Mouse (Mus musculus): ENCODE measurements around the gene Gm20532. TPM values are rescaled to one million over a fixed set of nuclear protein-coding genes. Genes with fewer than 3 reads are reported as not detected.

Gm20532 gene
- polyA plus RNA-seq, 1 experiment from 2014 or later, result not detected

- Histone ChIP-seq H3K27me3 (ENCODE audit: control insufficient read depth, insufficient read depth, low read length) (no peaks in the 10 kb centered on the region), H3K4me3 (replicated peaks; ENCODE audit: low read length) (peak overlapping the region; percentile 67), H3K4me2 (ENCODE audit: low read depth, low read length) (peak overlapping the region; percentile 79; the same call in 1 of the 2 replicates), H3K27ac (ENCODE audit: low read length) (peak overlapping the region; percentile 14; the same call in 1 of the 2 replicates), H3K36me3 (ENCODE audit: control insufficient read depth, insufficient read depth, low read length) (peaks cover 3% of the 10 kb centered on the region; the same call in 1 of the 2 replicates), H3K9ac (ENCODE audit: low read length) (peak overlapping the region; percentile 53; the same call in 1 of the 2 replicates), H3K4me1 (ENCODE audit: control insufficient read depth, insufficient read depth, low read length) (peaks cover 6% of the 10 kb centered on the region; the same call in 1 of the 2 replicates), H3K9me3 (replicated peaks; ENCODE audit: control insufficient read depth, low read length) (no peaks in the 10 kb centered on the region)
- 39% methylated on average over 4 of the region's 4 CpGs for WGBS
- no peak for ATAC-seq (ENCODE audit: insufficient read depth, low FRiP score)
These were observed 2.1 kb downstream of the Gm20532 start for GRCm38 (mm10) chr2:26588573-26588972.

- Histone ChIP-seq H3K36me3 (ENCODE audit: control insufficient read depth, insufficient read depth, low read length) (peaks cover 3% of the 10 kb centered on the region; the same call in 1 of the 2 replicates), H3K9ac (ENCODE audit: low read length) (no peak overlapping the region), H3K4me2 (ENCODE audit: low read depth, low read length) (peak overlapping the region; percentile 79; the same call in 1 of the 2 replicates), H3K9me3 (replicated peaks; ENCODE audit: control insufficient read depth, low read length) (no peaks in the 10 kb centered on the region), H3K4me3 (replicated peaks; ENCODE audit: low read length) (peak overlapping the region; percentile 67; the same call in 1 of the 2 replicates), H3K27me3 (ENCODE audit: control insufficient read depth, insufficient read depth, low read length) (no peaks in the 10 kb centered on the region), H3K27ac (ENCODE audit: low read length) (peak overlapping the region; percentile 14; the same call in 1 of the 2 replicates), H3K4me1 (ENCODE audit: control insufficient read depth, insufficient read depth, low read length) (peaks cover 6% of the 10 kb centered on the region; the same call in 1 of the 2 replicates)
- ATAC-seq (ENCODE audit: insufficient read depth, low FRiP score), result no peak
- 87% methylated on average over 10 of the region's 10 CpGs for WGBS
These were observed 2.8 kb downstream of the Gm20532 start for GRCm38 (mm10) chr2:26589284-26589683.

- no peaks in the 10 kb centered on the region for H3K9me3 ChIP-seq (replicated peaks; ENCODE audit: control insufficient read depth, low read length)
- H3K36me3 ChIP-seq (ENCODE audit: control insufficient read depth, insufficient read depth, low read length), result peaks cover 8% of the 10 kb centered on the region; the same call in 1 of the 2 replicates
- H3K4me1 ChIP-seq (ENCODE audit: control insufficient read depth, insufficient read depth, low read length), result peaks cover 6% of the 10 kb centered on the region; the same call in 1 of the 2 replicates
- WGBS, result 88% methylated on average over 7 of the region's 7 CpGs
- H3K9ac ChIP-seq (ENCODE audit: low read length), result no peak overlapping the region; the same call in 1 of the 2 replicates
- no peak overlapping the region for H3K4me3 ChIP-seq (replicated peaks; ENCODE audit: low read length)
- H3K4me2 ChIP-seq (ENCODE audit: low read depth, low read length), result no peak overlapping the region
- no peak for ATAC-seq (ENCODE audit: insufficient read depth, low FRiP score)
- no peak overlapping the region for H3K27ac ChIP-seq (ENCODE audit: low read length)
- H3K27me3 ChIP-seq (ENCODE audit: control insufficient read depth, insufficient read depth, low read length), result no peaks in the 10 kb centered on the region
These were observed 3.8 kb downstream of the Gm20532 start for GRCm38 (mm10) chr2:26590282-26590681.

- H3K9ac ChIP-seq (ENCODE audit: low read length), result no peak overlapping the region; the same call in 1 of the 2 replicates
- H3K36me3 ChIP-seq (ENCODE audit: control insufficient read depth, insufficient read depth, low read length), result peaks cover 8% of the 10 kb centered on the region; the same call in 1 of the 2 replicates
- no peak overlapping the region for H3K27ac ChIP-seq (ENCODE audit: low read length)
- no peak overlapping the region for H3K4me3 ChIP-seq (replicated peaks; ENCODE audit: low read length)
- 91% methylated on average over 7 of the region's 7 CpGs for WGBS
- peaks cover 13% of the 10 kb centered on the region for H3K4me1 ChIP-seq (ENCODE audit: control insufficient read depth, insufficient read depth, low read length)
- no peak overlapping the region for H3K4me2 ChIP-seq (ENCODE audit: low read depth, low read length)
- H3K9me3 ChIP-seq (replicated peaks; ENCODE audit: control insufficient read depth, low read length), result no peaks in the 10 kb centered on the region
- no peak for ATAC-seq (ENCODE audit: insufficient read depth, low FRiP score)
- no peaks in the 10 kb centered on the region for H3K27me3 ChIP-seq (ENCODE audit: control insufficient read depth, insufficient read depth, low read length)
These were observed 4.5 kb downstream of the Gm20532 start for GRCm38 (mm10) chr2:26590962-26591361.

GRCm38 (mm10) chr2:26591416-26591815 is 5.0 kb downstream of the Gm20532 start:
- H3K27me3 ChIP-seq (ENCODE audit: control insufficient read depth, insufficient read depth, low read length), result no peaks in the 10 kb centered on the region
- H3K36me3 ChIP-seq (ENCODE audit: control insufficient read depth, insufficient read depth, low read length), result peaks cover 8% of the 10 kb centered on the region; the same call in 1 of the 2 replicates
- no peak for ATAC-seq (ENCODE audit: insufficient read depth, low FRiP score)
- WGBS, result 76% methylated on average over 12 of the region's 12 CpGs
- no peak overlapping the region for H3K4me3 ChIP-seq (replicated peaks; ENCODE audit: low read length)
- no peaks in the 10 kb centered on the region for H3K9me3 ChIP-seq (replicated peaks; ENCODE audit: control insufficient read depth, low read length)
- peaks cover 13% of the 10 kb centered on the region for H3K4me1 ChIP-seq (ENCODE audit: control insufficient read depth, insufficient read depth, low read length)
- no peak overlapping the region for H3K4me2 ChIP-seq (ENCODE audit: low read depth, low read length)
- H3K9ac ChIP-seq (ENCODE audit: low read length), result 0 out of 2 replicates have a peak overlapping the region, but pooled peaks have one; percentile 29
- no peak overlapping the region for H3K27ac ChIP-seq (ENCODE audit: low read length)

- H3K27me3 ChIP-seq (ENCODE audit: control insufficient read depth, insufficient read depth, low read length), result no peaks in the 10 kb centered on the region
- H3K9me3 ChIP-seq (replicated peaks; ENCODE audit: control insufficient read depth, low read length), result no peaks in the 10 kb centered on the region
- H3K27ac ChIP-seq (ENCODE audit: low read length), result no peak overlapping the region
- no peak for ATAC-seq (ENCODE audit: insufficient read depth, low FRiP score)
- H3K36me3 ChIP-seq (ENCODE audit: control insufficient read depth, insufficient read depth, low read length), result peaks cover 8% of the 10 kb centered on the region; the same call in 1 of the 2 replicates
- H3K9ac ChIP-seq (ENCODE audit: low read length), result no peak overlapping the region
- H3K4me2 ChIP-seq (ENCODE audit: low read depth, low read length), result no peak overlapping the region
- peaks cover 7% of the 10 kb centered on the region for H3K4me1 ChIP-seq (ENCODE audit: control insufficient read depth, insufficient read depth, low read length)
- no peak overlapping the region for H3K4me3 ChIP-seq (replicated peaks; ENCODE audit: low read length)
- WGBS, result 67% methylated on average over 9 of the region's 9 CpGs
These were observed 7.0 kb downstream of the Gm20532 start for GRCm38 (mm10) chr2:26593211-26594021.

GRCm38 (mm10) chr2:26594022-26594346 is 7.5 kb downstream of the Gm20532 start:
- H3K4me3 ChIP-seq (replicated peaks; ENCODE audit: low read length), result no peak overlapping the region
- H3K36me3 ChIP-seq (ENCODE audit: control insufficient read depth, insufficient read depth, low read length), result peaks cover 8% of the 10 kb centered on the region; the same call in 1 of the 2 replicates

GRCm38 (mm10) chr2:26594461-26594933 is 8.1 kb downstream of the Gm20532 start:
- no peak for ATAC-seq (ENCODE audit: insufficient read depth, low FRiP score)
- Histone ChIP-seq H3K36me3 (ENCODE audit: control insufficient read depth, insufficient read depth, low read length) (peaks cover 8% of the 10 kb centered on the region; the same call in 1 of the 2 replicates), H3K4me1 (ENCODE audit: control insufficient read depth, insufficient read depth, low read length) (peaks cover 7% of the 10 kb centered on the region), H3K9me3 (replicated peaks; ENCODE audit: control insufficient read depth, low read length) (no peaks in the 10 kb centered on the region), H3K4me3 (replicated peaks; ENCODE audit: low read length) (no peak overlapping the region), H3K9ac (ENCODE audit: low read length) (no peak overlapping the region), H3K4me2 (ENCODE audit: low read depth, low read length) (no peak overlapping the region), H3K27ac (ENCODE audit: low read length) (peak overlapping the region; percentile 77; the same call in 1 of the 2 replicates), H3K27me3 (ENCODE audit: control insufficient read depth, insufficient read depth, low read length) (no peaks in the 10 kb centered on the region)
- 81% methylated on average over 7 of the region's 7 CpGs for WGBS

More at GRCm38 (mm10) chr2:26594022-26594346, 7.5 kb downstream of the Gm20532 start:
- Histone ChIP-seq H3K27ac (ENCODE audit: low read length) (no peak overlapping the region), H3K4me1 (ENCODE audit: control insufficient read depth, insufficient read depth, low read length) (peaks cover 7% of the 10 kb centered on the region), H3K9ac (ENCODE audit: low read length) (no peak overlapping the region), H3K27me3 (ENCODE audit: control insufficient read depth, insufficient read depth, low read length) (no peaks in the 10 kb centered on the region), H3K4me2 (ENCODE audit: low read depth, low read length) (no peak overlapping the region), H3K9me3 (replicated peaks; ENCODE audit: control insufficient read depth, low read length) (no peaks in the 10 kb centered on the region)
- peak; percentile 41; the same call in 1 of the 2 replicates for ATAC-seq (ENCODE audit: insufficient read depth, low FRiP score)
- 58% methylated on average over 9 of the region's 9 CpGs for WGBS

Measured in stomach, embryonic 16.5 days (tissue).